Mouse (Mus musculus) hindbrain, embryonic 14.5 days (tissue): ENCODE measurements around the gene Ddo. TPM values are rescaled to one million over a fixed set of nuclear protein-coding genes. Genes with fewer than 3 reads are reported as not detected.

Experiments
- ATAC-seq: fragments of 200-750 bp; cut with Nextera tagmentation; 2 replicates; pipeline ENCODE4 v1.8.0; 2017; ENCODE audit warnings: moderate number of reproducible peaks, mild to moderate bottlenecking, moderate TSS enrichment, moderate library complexity; ENCODE audit not compliant: low FRiP score
- DNase-seq: peaks from one replicate; pipeline ENCODE4 v3.0.0-alpha.2; 2015; ENCODE audit warnings: low spot score
- H3K27ac ChIP-seq: fragments of 300-500 bp; sonication (generic); 2 replicates; pipeline ENCODE4 v1.5.1; 2014; ENCODE audit warnings: mild to moderate bottlenecking, moderate library complexity
- H3K27me3 ChIP-seq: fragments of 300-500 bp; sonication (generic); 2 replicates; pipeline ENCODE4 v1.6.1; 2014; ENCODE audit warnings: mild to moderate bottlenecking, low read length, mixed read lengths; ENCODE audit not compliant: control insufficient read depth, insufficient read depth
- H3K36me3 ChIP-seq: fragments of 300-500 bp; sonication (generic); replicated peaks from 2 replicates; pipeline ENCODE4 v1.6.1; 2014; ENCODE audit not compliant: control insufficient read depth, insufficient read depth
- H3K4me1 ChIP-seq: fragments of 300-500 bp; sonication (generic); replicated peaks from 2 replicates; pipeline ENCODE4 v1.6.1; 2014; ENCODE audit warnings: antibody characterized with exemption, low read length, mixed read lengths; ENCODE audit not compliant: control insufficient read depth, insufficient read depth
- H3K4me2 ChIP-seq: fragments of 300-500 bp; sonication (generic); replicated peaks from 2 replicates; pipeline ENCODE4 v1.6.1; 2014; ENCODE audit warnings: mild to moderate bottlenecking, moderate library complexity
- H3K4me3 ChIP-seq: fragments of 300-500 bp; sonication (generic); replicated peaks from 2 replicates; pipeline ENCODE4 v1.5.1; 2014; ENCODE audit warnings: mild to moderate bottlenecking, low read length
- H3K9ac ChIP-seq: fragments of 300-500 bp; sonication (generic); 2 replicates; pipeline ENCODE4 v1.6.1; 2014
- H3K9me3 ChIP-seq: fragments of 300-500 bp; sonication (generic); 2 replicates; pipeline ENCODE4 v1.6.1; 2016; ENCODE audit warnings: low read length; ENCODE audit not compliant: control insufficient read depth
- WGBS: fragments of 180-500 bp; shearing (Covaris S2); extraction: QIAGEN DNeasy Blood & Tissue Kit; methylation state at CpG from one replicate; pipeline ENCODE4 v1.1.7; 2014; 5-methylcytosine and 5-hydroxymethylcytosine counted together
- polyA plus RNA-seq: library from polyadenylated mRNA; unstranded; fragments of >200 nt; fragmentation: Nextera tagmentation; extraction: Ambion mirVana; gene quantifications from 2 replicates; pipeline ENCODE4 v1.2.1, GENCODE M21; 2014

The Ddo gene
- polyA plus RNA-seq, 1 experiment from 2014 or later = 1.7 TPM

GRCm38 (mm10) chr10:40675921-40676320 lies 46.1 kb downstream of the Ddo start:
- no peaks in the 10 kb centered on the region for H3K27me3 ChIP-seq

GRCm38 (mm10) chr10:40678477-40678876 lies 48.7 kb downstream of the Ddo start:
- no peak overlapping the region for H3K27ac ChIP-seq
- H3K27me3 ChIP-seq = no peaks in the 10 kb centered on the region
- no peak overlapping the region for H3K4me2 ChIP-seq
- H3K36me3 ChIP-seq = no peaks in the 10 kb centered on the region
- no peak overlapping the region for H3K9ac ChIP-seq
- DNase-seq (no peak), ATAC-seq (no peak)
- WGBS = 77% methylated on average over 3 of the region's 3 CpGs
- peaks cover 20% of the 10 kb centered on the region for H3K4me1 ChIP-seq
- no peaks in the 10 kb centered on the region for H3K9me3 ChIP-seq
- H3K4me3 ChIP-seq = no peak overlapping the region

More at GRCm38 (mm10) chr10:40675921-40676320, 46.1 kb downstream of the Ddo start:
- DNase-seq (no peak), ATAC-seq (no peak)
- 89% methylated on average over 7 of the region's 7 CpGs for WGBS
- peaks cover 20% of the 10 kb centered on the region for H3K4me1 ChIP-seq
- no peak overlapping the region for H3K4me3 ChIP-seq
- H3K9me3 ChIP-seq = no peaks in the 10 kb centered on the region
- H3K36me3 ChIP-seq = no peaks in the 10 kb centered on the region
- no peak overlapping the region for H3K9ac ChIP-seq
- no peak overlapping the region for H3K27ac ChIP-seq
- H3K4me2 ChIP-seq = no peak overlapping the region

- DNase-seq (no peak), ATAC-seq (no peak)
- H3K4me3 ChIP-seq = no peak overlapping the region
- H3K4me1 ChIP-seq = peaks cover 12% of the 10 kb centered on the region
- no peaks in the 10 kb centered on the region for H3K36me3 ChIP-seq
- H3K4me2 ChIP-seq = peak overlapping the region; percentile 92
- H3K27ac ChIP-seq = no peak overlapping the region
- H3K9ac ChIP-seq = no peak overlapping the region
- no peaks in the 10 kb centered on the region for H3K27me3 ChIP-seq
- H3K9me3 ChIP-seq = no peaks in the 10 kb centered on the region
- WGBS = 20% methylated on average over 8 of the region's 8 CpGs
Measured at GRCm38 (mm10) chr10:40682470-40682869, 52.7 kb downstream of the Ddo start.

- Histone ChIP-seq H3K27ac (no peak within 1 kb of the TSS), H3K9ac (peak within 1 kb of the TSS; percentile 68), H3K4me2 (peak within 1 kb of the TSS; percentile 92), H3K36me3 (no peaks in the 10 kb centered on the region), H3K27me3 (no peaks in the 10 kb centered on the region), H3K4me3 (peak within 1 kb of the TSS; percentile 44), H3K4me1 (peaks cover 12% of the 10 kb centered on the region), H3K9me3 (no peaks in the 10 kb centered on the region)
- WGBS = under 1% methylated on average over 46 of the region's 50 CpGs
- DNase-seq = peak; percentile 58
- ATAC-seq = peak; percentile 78
Measured at GRCm38 (mm10) chr10:40683092-40683867, 53.5 kb downstream of the Ddo start, which contains the start of gene Mettl24. TSS of gene Mettl24 (plus strand) at chr10:40683282.

GRCm38 (mm10) chr10:40683868-40684253 lies 54.0 kb downstream of the Ddo start:
- Histone ChIP-seq H3K4me2 (peak overlapping the region; percentile 92), H3K36me3 (no peaks in the 10 kb centered on the region), H3K9me3 (no peaks in the 10 kb centered on the region), H3K4me3 (peak overlapping the region; percentile 44), H3K27ac (no peak overlapping the region), H3K9ac (peak overlapping the region; percentile 68; the same call in 1 of the 2 replicates), H3K27me3 (no peaks in the 10 kb centered on the region), H3K4me1 (peaks cover 12% of the 10 kb centered on the region)
- 59% methylated on average over 9 of the region's 9 CpGs for WGBS
- peak; percentile 14; the same call in 1 of the 2 replicates for ATAC-seq
- no peak for DNase-seq

GRCm38 (mm10) chr10:40684326-40684725 lies 54.5 kb downstream of the Ddo start:
- DNase-seq (no peak), ATAC-seq (no peak)
- Histone ChIP-seq H3K27me3 (no peaks in the 10 kb centered on the region), H3K9me3 (no peaks in the 10 kb centered on the region), H3K4me2 (no peak overlapping the region), H3K4me1 (peaks cover 12% of the 10 kb centered on the region), H3K4me3 (no peak overlapping the region), H3K9ac (no peak overlapping the region), H3K27ac (no peak overlapping the region), H3K36me3 (no peaks in the 10 kb centered on the region)
- 95% methylated on average over 7 of the region's 7 CpGs for WGBS

- ATAC-seq = no peak
- H3K4me3 ChIP-seq = no peak overlapping the region
- H3K9ac ChIP-seq = no peak overlapping the region
- H3K9me3 ChIP-seq = 0 out of 2 replicates have a peak, but pooled peaks cover 4% of the 10 kb centered on the region
- 34% methylated on average over 8 of the region's 8 CpGs for WGBS
- no peak for DNase-seq
- H3K4me2 ChIP-seq = no peak overlapping the region
- peaks cover 12% of the 10 kb centered on the region for H3K4me1 ChIP-seq
- H3K27ac ChIP-seq = no peak overlapping the region
- no peaks in the 10 kb centered on the region for H3K36me3 ChIP-seq
- no peaks in the 10 kb centered on the region for H3K27me3 ChIP-seq
Measured at GRCm38 (mm10) chr10:40685641-40686040, 55.8 kb downstream of the Ddo start.

- Histone ChIP-seq H3K4me3 (no peak overlapping the region), H3K9me3 (0 out of 2 replicates have a peak, but pooled peaks cover 4% of the 10 kb centered on the region)
- 85% methylated on average over 4 of the region's 4 CpGs for WGBS
Measured at GRCm38 (mm10) chr10:40686976-40687375, 57.2 kb downstream of the Ddo start.

GRCm38 (mm10) chr10:40687407-40687806 lies 57.6 kb downstream of the Ddo start:
- Histone ChIP-seq H3K9ac (no peak overlapping the region), H3K4me3 (no peak overlapping the region), H3K27me3 (no peaks in the 10 kb centered on the region), H3K27ac (no peak overlapping the region), H3K36me3 (no peaks in the 10 kb centered on the region), H3K9me3 (0 out of 2 replicates have a peak, but pooled peaks cover 4% of the 10 kb centered on the region), H3K4me1 (peaks cover 12% of the 10 kb centered on the region), H3K4me2 (no peak overlapping the region)
- ATAC-seq = no peak
- DNase-seq = no peak
- WGBS = 76% methylated on average over 2 of the region's 2 CpGs

More at GRCm38 (mm10) chr10:40686976-40687375, 57.2 kb downstream of the Ddo start:
- no peaks in the 10 kb centered on the region for H3K36me3 ChIP-seq
- H3K4me2 ChIP-seq = no peak overlapping the region
- H3K27me3 ChIP-seq = no peaks in the 10 kb centered on the region
- no peak overlapping the region for H3K9ac ChIP-seq
- no peak overlapping the region for H3K27ac ChIP-seq
- H3K4me1 ChIP-seq = peaks cover 12% of the 10 kb centered on the region
- no peak for DNase-seq
- no peak for ATAC-seq
